Mouse (Mus musculus) lung, embryonic 14.5 days (tissue): Measurements from ENCODE around the gene Gdf15. TPM values are rescaled to one million over a fixed set of nuclear protein-coding genes. Genes with fewer than 3 reads are reported as not detected.
A peak's percentile ranks its signal among the peaks of the same experiment; 100 is the strongest.

ENCODE experiments used
- ATAC-seq: fragments of 200-750 bp; cut with Nextera tagmentation; 2 replicates; pipeline ENCODE4 v1.8.0; 2017; ENCODE audit warnings: mild to moderate bottlenecking, moderate TSS enrichment, moderate library complexity; ENCODE audit not compliant: insufficient read depth
- DNase-seq: peaks from one replicate; pipeline ENCODE4 v3.0.0-alpha.2; 2015
- H3K27ac ChIP-seq: fragments of 300-500 bp; sonication (generic); 2 replicates; pipeline ENCODE4 v1.5.1; 2014; ENCODE audit warnings: low read depth, mild to moderate bottlenecking, moderate library complexity
- H3K27me3 ChIP-seq: fragments of 300-500 bp; sonication (generic); 2 replicates; pipeline ENCODE4 v1.6.1; 2014; ENCODE audit warnings: low read length, control low read depth; ENCODE audit not compliant: insufficient read depth
- H3K36me3 ChIP-seq: fragments of 300-500 bp; sonication (generic); 2 replicates; pipeline ENCODE4 v1.6.1; 2014; ENCODE audit warnings: control low read depth; ENCODE audit not compliant: insufficient read depth
- H3K4me1 ChIP-seq: fragments of 300-500 bp; sonication (generic); 2 replicates; pipeline ENCODE4 v1.6.1; 2014; ENCODE audit warnings: antibody characterized with exemption, control low read depth; ENCODE audit not compliant: insufficient read depth
- H3K4me2 ChIP-seq: fragments of 300-500 bp; sonication (generic); 2 replicates; pipeline ENCODE4 v1.6.1; 2014; ENCODE audit warnings: mild to moderate bottlenecking
- H3K4me3 ChIP-seq: fragments of 300-500 bp; sonication (generic); 2 replicates; pipeline ENCODE4 v1.5.1; 2014; ENCODE audit warnings: low read depth, low read length
- H3K9ac ChIP-seq: fragments of 300-500 bp; sonication (generic); 2 replicates; pipeline ENCODE4 v1.6.1; 2014
- H3K9me3 ChIP-seq: fragments of 300-500 bp; sonication (generic); 2 replicates; pipeline ENCODE4 v1.6.1; 2016; ENCODE audit warnings: low read depth, low read length, control low read depth
- CTCF ChIP-seq: IDR thresholded peaks from 2 replicates; pipeline ENCODE4 v1.5.1; 2016; ENCODE audit warnings: antibody characterized with exemption, low read depth
- WGBS: fragments of 180-500 bp; shearing (Covaris S2); extraction: QIAGEN DNeasy Blood & Tissue Kit; methylation state at CpG from one replicate; pipeline ENCODE4 v1.1.7; 2014; 5-methylcytosine and 5-hydroxymethylcytosine counted together
- polyA plus RNA-seq: library from polyadenylated mRNA; unstranded; fragments of >200 nt; fragmentation: Nextera tagmentation; extraction: Ambion mirVana; gene quantifications from 2 replicates; pipeline ENCODE4 v1.2.1, GENCODE M21; 2014

Gdf15 gene
- polyA plus RNA-seq, 1 experiment from 2014 or later, result 0.12 TPM

- Histone ChIP-seq H3K27me3 (no peaks in the 10 kb centered on the region), H3K4me3 (no peak overlapping the region), H3K36me3 (peaks cover 34% of the 10 kb centered on the region), H3K9ac (no peak overlapping the region), H3K27ac (no peak overlapping the region), H3K9me3 (no peaks in the 10 kb centered on the region), H3K4me1 (peaks cover 9% of the 10 kb centered on the region), H3K4me2 (no peak overlapping the region)
- 94% methylated on average over 3 of the region's 3 CpGs for WGBS
- DNase-seq (no peak), ATAC-seq (no peak)
- TF ChIP-seq CTCF, result no peak
Observed at GRCm38 (mm10) chr8:70657214-70657613, 25.0 kb upstream of the Gdf15 start.

GRCm38 (mm10) chr8:70656193-70656790 lies 24.0 kb upstream of the Gdf15 start:
- H3K9me3 ChIP-seq, result no peaks in the 10 kb centered on the region
- ATAC-seq, result no peak
- H3K9ac ChIP-seq, result no peak overlapping the region
- H3K36me3 ChIP-seq, result peaks cover 42% of the 10 kb centered on the region
- H3K4me3 ChIP-seq, result no peak overlapping the region
- no peak for TF ChIP-seq CTCF
- H3K4me2 ChIP-seq, result no peak overlapping the region
- H3K4me1 ChIP-seq, result peaks cover 9% of the 10 kb centered on the region
- DNase-seq, result no peak
- no peak overlapping the region for H3K27ac ChIP-seq
- WGBS, result 75% methylated on average over 13 of the region's 13 CpGs
- H3K27me3 ChIP-seq, result no peaks in the 10 kb centered on the region

GRCm38 (mm10) chr8:70655469-70655868 lies 23.2 kb upstream of the Gdf15 start:
- no peak for TF ChIP-seq CTCF
- Histone ChIP-seq H3K4me1 (peaks cover 9% of the 10 kb centered on the region), H3K9me3 (no peaks in the 10 kb centered on the region), H3K9ac (no peak overlapping the region), H3K4me3 (no peak overlapping the region), H3K27me3 (no peaks in the 10 kb centered on the region), H3K36me3 (peaks cover 50% of the 10 kb centered on the region), H3K27ac (no peak overlapping the region), H3K4me2 (no peak overlapping the region)
- WGBS, result 58% methylated on average over 2 of the region's 2 CpGs
- DNase-seq (no peak), ATAC-seq (no peak)

GRCm38 (mm10) chr8:70654121-70654520 lies 21.9 kb upstream of the Gdf15 start:
- peaks cover 56% of the 10 kb centered on the region for H3K36me3 ChIP-seq
- H3K9me3 ChIP-seq, result no peaks in the 10 kb centered on the region
- no peak overlapping the region for H3K4me3 ChIP-seq
- no peak overlapping the region for H3K4me2 ChIP-seq
- ATAC-seq (no peak), DNase-seq (no peak)
- no peak for TF ChIP-seq CTCF
- peaks cover 15% of the 10 kb centered on the region for H3K4me1 ChIP-seq
- WGBS, result 66% methylated on average over 1 of the region's 1 CpGs
- H3K9ac ChIP-seq, result no peak overlapping the region
- no peak overlapping the region for H3K27ac ChIP-seq
- no peaks in the 10 kb centered on the region for H3K27me3 ChIP-seq

GRCm38 (mm10) chr8:70653226-70653625 lies 21.0 kb upstream of the Gdf15 start:
- Histone ChIP-seq H3K36me3 (peaks cover 56% of the 10 kb centered on the region), H3K9me3 (no peaks in the 10 kb centered on the region), H3K27me3 (no peaks in the 10 kb centered on the region), H3K9ac (no peak overlapping the region), H3K27ac (no peak overlapping the region), H3K4me1 (peaks cover 12% of the 10 kb centered on the region), H3K4me3 (no peak overlapping the region), H3K4me2 (no peak overlapping the region)
- 58% methylated on average over 2 of the region's 2 CpGs for WGBS
- TF ChIP-seq CTCF, result peak; percentile 74
- ATAC-seq (no peak), DNase-seq (peak; percentile 53)

- H3K27me3 ChIP-seq, result no peaks in the 10 kb centered on the region
- no peak overlapping the region for H3K4me3 ChIP-seq
- TF ChIP-seq CTCF, result 0 out of 2 replicates have a peak, but pooled peaks have one; percentile 7
- H3K9ac ChIP-seq, result no peak overlapping the region
- H3K4me1 ChIP-seq, result peaks cover 19% of the 10 kb centered on the region
- ATAC-seq (no peak), DNase-seq (no peak)
- H3K4me2 ChIP-seq, result no peak overlapping the region
- H3K36me3 ChIP-seq, result peaks cover 44% of the 10 kb centered on the region; the same call in 1 of the 2 replicates
- 89% methylated on average over 17 of the region's 17 CpGs for WGBS
- H3K9me3 ChIP-seq, result no peaks in the 10 kb centered on the region
- H3K27ac ChIP-seq, result no peak overlapping the region
Observed at GRCm38 (mm10) chr8:70650351-70650750, 18.1 kb upstream of the Gdf15 start.

- Histone ChIP-seq H3K27me3 (no peaks in the 10 kb centered on the region), H3K9me3 (no peaks in the 10 kb centered on the region), H3K36me3 (peaks cover 35% of the 10 kb centered on the region; the same call in 1 of the 2 replicates), H3K4me1 (peaks cover 19% of the 10 kb centered on the region), H3K27ac (peak overlapping the region; percentile 76), H3K9ac (0 out of 2 replicates have a peak overlapping the region, but pooled peaks have one; percentile 7), H3K4me2 (no peak overlapping the region), H3K4me3 (no peak overlapping the region)
- ATAC-seq (peak; percentile 80), DNase-seq (peak; percentile 96)
- WGBS, result 29% methylated on average over 4 of the region's 4 CpGs
- no peak for TF ChIP-seq CTCF
Observed at GRCm38 (mm10) chr8:70649324-70649723, 17.1 kb upstream of the Gdf15 start.
